Mouse (Mus musculus) heart, postnatal 0 days (tissue): ENCODE results near the gene Padi3. TPM values are rescaled to one million over a fixed set of nuclear protein-coding genes. Genes with fewer than 3 reads are reported as not detected.
A peak's percentile ranks its signal among the peaks of the same experiment; 100 is the strongest.

Experiments used
- ATAC-seq: fragments of 200-750 bp; cut with Nextera tagmentation; 2 replicates; pipeline ENCODE4 v1.8.0; 2017; ENCODE audit warnings: low read depth, moderate number of reproducible peaks, moderate library complexity; ENCODE audit not compliant: insufficient read depth
- DNase-seq: peaks from one replicate; pipeline ENCODE4 v3.0.0-alpha.2; 2016; ENCODE audit warnings: low spot score
- H3K27ac ChIP-seq: fragments of 300-500 bp; sonication (generic); 2 replicates; pipeline ENCODE4 v1.5.1; 2014; ENCODE audit warnings: low read depth, mild to moderate bottlenecking
- H3K27me3 ChIP-seq: fragments of 300-500 bp; sonication (generic); 2 replicates; pipeline ENCODE4 v1.6.1; 2014; ENCODE audit warnings: low read length, mixed read lengths; ENCODE audit not compliant: control insufficient read depth, insufficient read depth
- H3K36me3 ChIP-seq: fragments of 300-500 bp; sonication (generic); replicated peaks from 2 replicates; pipeline ENCODE4 v1.6.1; 2014; ENCODE audit warnings: low read length, mixed read lengths; ENCODE audit not compliant: control insufficient read depth, insufficient read depth
- H3K4me1 ChIP-seq: fragments of 300-500 bp; sonication (generic); 2 replicates; pipeline ENCODE4 v1.6.1; 2014; ENCODE audit warnings: antibody characterized with exemption; ENCODE audit not compliant: control insufficient read depth, insufficient read depth
- H3K4me2 ChIP-seq: fragments of 300-500 bp; sonication (generic); 2 replicates; pipeline ENCODE4 v1.6.1; 2014; ENCODE audit warnings: low read depth, mild to moderate bottlenecking, low read length, moderate library complexity
- H3K4me3 ChIP-seq: fragments of 300-500 bp; sonication (generic); 2 replicates; pipeline ENCODE4 v1.5.1; 2014; ENCODE audit warnings: low read depth, low read length
- H3K9ac ChIP-seq: fragments of 300-500 bp; sonication (generic); replicated peaks from 2 replicates; pipeline ENCODE4 v1.6.1; 2014; ENCODE audit warnings: low read depth, low read length, mixed read lengths
- H3K9me3 ChIP-seq: fragments of 300-500 bp; sonication (generic); replicated peaks from 2 replicates; pipeline ENCODE4 v1.6.1; 2016; ENCODE audit warnings: low read length; ENCODE audit not compliant: control insufficient read depth
- CTCF ChIP-seq: IDR thresholded peaks from 2 replicates; pipeline ENCODE4 v1.5.1; 2016; ENCODE audit warnings: antibody characterized with exemption, control low read depth, low read depth
- EP300 ChIP-seq: IDR thresholded peaks from 2 replicates; pipeline ENCODE4 v1.6.1; 2016; ENCODE audit warnings: antibody characterized with exemption, low read depth
- WGBS: fragments of 180-500 bp; shearing (Covaris S2); extraction: QIAGEN DNeasy Blood & Tissue Kit; methylation state at CpG from one replicate; pipeline ENCODE4 v1.1.7; 2014; 5-methylcytosine and 5-hydroxymethylcytosine counted together
- polyA plus RNA-seq: library from polyadenylated mRNA; unstranded; fragments of >200 nt; fragmentation: Nextera tagmentation; extraction: Ambion mirVana; gene quantifications from 2 replicates; pipeline ENCODE4 v1.2.1, GENCODE M21; 2015
- total RNA-seq: library from RNA; depleted of rRNA; stranded (reverse); fragments of >200 nt; gene quantifications from 2 replicates; pipeline ENCODE4 v1.2.3, GENCODE M21; 2014; ENCODE audit warnings: low replicate concordance

The Padi3 gene
- total and polyA plus RNA-seq, 2 experiments from 2014 or later = 0.04 to 0.11 TPM

DNA sequence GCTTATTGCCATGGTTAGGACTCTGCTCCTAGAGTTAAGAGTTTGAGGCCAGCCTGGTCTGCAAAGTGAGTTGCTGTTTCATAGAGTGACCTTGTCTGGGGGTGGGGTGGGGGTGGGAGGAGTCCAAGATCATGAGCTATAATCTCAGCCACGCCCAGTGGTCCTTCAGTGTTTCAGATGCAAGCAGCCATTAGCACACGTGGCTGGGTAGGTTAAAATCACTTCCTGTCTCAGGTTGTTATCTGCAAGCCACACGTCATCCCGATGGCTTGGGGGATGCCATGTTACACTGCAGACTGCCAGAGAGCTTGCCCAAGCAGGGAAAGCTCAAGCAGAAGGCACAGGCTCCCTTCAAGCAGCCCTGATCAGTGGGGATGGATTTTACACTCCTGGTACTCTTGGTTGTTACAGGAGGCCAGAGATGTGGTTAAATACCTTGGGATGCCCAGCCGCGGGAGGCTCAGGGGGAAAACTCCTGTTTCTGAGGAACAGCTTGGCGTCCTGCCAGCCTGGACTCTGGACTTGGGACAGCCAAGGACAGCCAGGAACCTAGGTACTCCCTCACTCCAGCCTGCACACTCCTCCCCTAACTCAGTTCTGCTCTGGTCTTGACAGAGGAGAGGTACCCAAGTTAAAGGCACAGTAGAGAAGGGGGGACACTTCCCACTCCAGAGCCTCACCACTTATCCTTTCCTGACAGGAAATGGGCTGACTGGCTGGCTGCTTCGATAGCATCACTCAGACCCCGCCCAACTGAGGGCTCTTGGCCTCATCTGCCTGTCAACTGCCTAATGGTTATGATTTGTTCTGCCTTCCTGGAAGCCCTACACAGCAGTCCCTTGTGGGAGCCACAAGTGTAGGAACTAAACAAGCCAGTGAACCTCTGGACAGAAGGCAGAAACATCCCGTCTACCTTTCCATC, 5.8 kb upstream of the Padi3 start:
- ATAC-seq (no peak), DNase-seq (no peak)
- H3K9ac ChIP-seq = no peak overlapping the region
- H3K9me3 ChIP-seq = no peaks in the 10 kb centered on the region
- peaks cover 17% of the 10 kb centered on the region for H3K4me1 ChIP-seq
- no peak overlapping the region for H3K4me3 ChIP-seq
- no peak overlapping the region for H3K27ac ChIP-seq
- no peak overlapping the region for H3K4me2 ChIP-seq
- no peak for TF ChIP-seq CTCF
- no peak for TF ChIP-seq EP300
- H3K36me3 ChIP-seq = no peaks in the 10 kb centered on the region
- H3K27me3 ChIP-seq = peaks cover 8% of the 10 kb centered on the region; the same call in 1 of the 2 replicates
- WGBS = 25% methylated on average over 10 of the region's 10 CpGs

DNA sequence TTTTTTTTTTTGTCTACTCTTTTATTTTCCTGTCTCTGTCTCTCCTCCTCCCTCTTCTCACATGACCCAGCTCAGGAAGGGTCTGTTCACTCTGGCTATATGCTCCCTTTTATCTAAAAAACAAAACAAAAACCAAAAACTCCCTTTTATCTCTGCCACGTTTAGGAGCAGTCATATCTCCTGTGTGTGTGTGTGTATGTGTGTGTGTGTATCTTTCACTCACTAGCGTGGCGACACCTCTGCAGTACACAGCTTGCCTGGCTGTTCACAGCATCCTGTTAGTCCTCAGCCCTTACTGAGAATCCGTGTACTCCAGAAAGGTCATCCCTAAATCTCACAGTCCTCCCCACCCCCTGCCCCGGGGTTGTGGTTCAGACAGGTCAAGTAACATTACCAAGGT, 5.0 kb upstream of the Padi3 start:
- WGBS = 45% methylated on average over 5 of the region's 5 CpGs
- Histone ChIP-seq H3K4me1 (peaks cover 17% of the 10 kb centered on the region), H3K4me2 (no peak overlapping the region), H3K36me3 (no peaks in the 10 kb centered on the region), H3K27me3 (peaks cover 8% of the 10 kb centered on the region; the same call in 1 of the 2 replicates), H3K27ac (no peak overlapping the region), H3K4me3 (no peak overlapping the region), H3K9ac (no peak overlapping the region), H3K9me3 (no peaks in the 10 kb centered on the region)
- DNase-seq = no peak
- no peak for ATAC-seq
- TF ChIP-seq CTCF (no peak), EP300 (no peak)

DNA sequence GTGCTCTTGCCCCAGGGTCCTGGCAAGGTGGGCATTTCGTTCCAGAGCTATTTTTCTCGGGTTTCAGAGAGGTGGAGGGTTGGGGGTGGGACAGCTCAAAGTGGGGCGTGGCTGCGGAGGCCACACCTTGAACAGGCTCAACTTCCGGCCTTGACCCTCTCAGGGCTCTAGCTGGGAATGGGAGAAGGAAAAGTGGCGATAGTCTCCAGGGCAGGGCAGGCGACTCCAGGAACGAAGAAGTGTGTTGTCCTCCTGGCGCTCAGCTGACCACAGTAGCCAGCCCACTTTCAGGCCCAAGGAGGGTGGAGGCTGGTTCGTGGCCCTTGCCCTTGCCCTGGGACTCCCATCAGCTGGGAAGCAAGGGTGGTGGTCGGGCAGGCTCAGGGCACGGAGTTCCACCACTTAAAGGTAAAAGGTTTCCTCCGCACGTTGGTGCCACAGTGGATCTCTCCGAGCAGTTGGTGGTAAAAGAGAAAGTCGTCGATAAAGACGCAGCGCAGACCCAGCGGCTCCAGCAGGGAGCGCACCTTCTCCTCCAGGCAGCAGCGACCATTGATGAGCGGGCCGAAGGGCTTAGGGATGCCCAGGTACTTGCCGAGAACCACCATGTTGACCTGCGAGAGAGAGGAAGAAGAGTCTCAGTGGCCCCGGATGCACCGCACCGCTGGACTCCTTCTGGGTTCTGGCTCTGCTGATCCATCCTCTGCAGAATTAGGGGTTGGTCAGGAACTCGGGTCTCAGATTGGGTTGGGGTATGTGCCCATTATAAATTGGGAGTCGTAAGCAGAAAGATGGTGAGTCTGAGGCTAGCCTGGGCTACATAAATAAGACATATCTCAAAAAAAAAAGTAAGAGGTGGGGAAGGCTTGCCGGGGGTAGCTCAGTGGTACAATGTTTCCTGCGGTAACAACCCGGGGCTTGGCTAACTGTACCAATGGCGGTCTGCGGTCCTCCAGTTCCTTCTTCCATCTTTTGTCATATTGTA, 4.1 kb upstream of the Padi3 start:
- no peak for DNase-seq
- Histone ChIP-seq H3K36me3 (no peaks in the 10 kb centered on the region), H3K4me3 (peak overlapping the region; percentile 41), H3K9me3 (no peaks in the 10 kb centered on the region), H3K9ac (no peak overlapping the region; the same call in 1 of the 2 replicates), H3K27me3 (peaks cover 8% of the 10 kb centered on the region; the same call in 1 of the 2 replicates), H3K27ac (no peak overlapping the region), H3K4me1 (peaks cover 17% of the 10 kb centered on the region), H3K4me2 (peak overlapping the region; percentile 67)
- 31% methylated on average over 36 of the region's 36 CpGs for WGBS
- ATAC-seq = no peak
- TF ChIP-seq EP300 (no peak), CTCF (peak; percentile 40)

DNA sequence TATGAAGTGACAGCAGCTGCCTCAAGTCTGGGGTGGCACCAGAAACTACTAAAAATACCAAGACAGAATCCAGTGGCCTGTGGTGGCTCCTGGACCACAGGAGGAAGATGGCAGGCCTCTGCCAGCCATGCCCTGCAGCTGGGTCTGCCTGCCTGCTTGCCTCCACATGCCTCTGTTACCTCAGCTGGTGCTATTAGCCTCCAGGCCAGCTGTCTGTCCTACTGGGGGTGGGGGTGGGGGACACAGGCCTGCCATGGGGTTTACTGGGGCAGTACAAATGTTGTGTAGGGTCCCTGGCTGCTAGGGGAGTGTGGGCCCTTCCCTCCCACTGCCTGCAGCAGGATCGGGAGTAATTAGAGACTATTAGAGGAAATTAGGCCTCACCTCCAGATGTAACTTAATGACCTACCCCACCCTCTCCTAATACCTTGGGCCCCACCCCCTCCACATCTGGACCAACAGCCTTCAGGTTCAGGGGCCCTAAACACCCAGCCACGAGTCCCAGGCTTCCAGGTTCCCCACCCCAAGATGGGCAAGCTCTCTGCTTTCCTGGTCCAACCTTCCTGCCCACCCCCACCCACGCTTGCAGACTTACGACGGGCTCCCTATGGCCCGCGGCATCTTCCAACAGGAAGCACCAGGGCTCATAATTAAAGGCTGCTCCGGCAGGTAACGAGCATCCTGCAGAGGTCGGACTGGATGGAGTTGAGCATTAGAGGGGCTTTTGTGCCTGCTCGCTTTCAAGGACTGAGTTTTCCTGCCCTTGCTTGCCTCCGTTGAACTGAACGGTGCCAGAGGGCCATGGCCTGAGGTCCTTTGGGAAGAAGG, 3.1 kb upstream of the Padi3 start:
- TF ChIP-seq CTCF (no peak), EP300 (no peak)
- Histone ChIP-seq H3K4me3 (no peak overlapping the region), H3K4me1 (peaks cover 17% of the 10 kb centered on the region), H3K27ac (no peak overlapping the region), H3K27me3 (peaks cover 8% of the 10 kb centered on the region; the same call in 1 of the 2 replicates), H3K36me3 (no peaks in the 10 kb centered on the region), H3K9me3 (no peaks in the 10 kb centered on the region), H3K9ac (no peak overlapping the region), H3K4me2 (peak overlapping the region; percentile 67; the same call in 1 of the 2 replicates)
- 48% methylated on average over 13 of the region's 13 CpGs for WGBS
- ATAC-seq (no peak), DNase-seq (no peak)
